Mouse (Mus musculus) MN1 (cell line): ENCODE data around the gene Rbp2.

Experiments
- DNase-seq: peaks from one replicate; pipeline ENCODE4 v3.0.0-alpha.2; 2016; ENCODE audit warnings: low spot score

Gene Rbp2

GRCm38 (mm10) chr9:98524786-98525542 lies 39.0 kb downstream of the Rbp2 start:
- DNase-seq: no peak

- DNase-seq: no peak
These were observed 39.6 kb downstream of the Rbp2 start for GRCm38 (mm10) chr9:98525543-98525924.

GRCm38 (mm10) chr9:98527226-98527625 lies 41.3 kb downstream of the Rbp2 start:
- DNase-seq: no peak

- no peak for DNase-seq
These were observed 43.9 kb downstream of the Rbp2 start for GRCm38 (mm10) chr9:98529776-98530175.

- no peak for DNase-seq
These were observed 45.1 kb downstream of the Rbp2 start for GRCm38 (mm10) chr9:98530999-98531398.

- no peak for DNase-seq
These were observed 48.9 kb downstream of the Rbp2 start for GRCm38 (mm10) chr9:98534675-98535280.

GRCm38 (mm10) chr9:98535763-98536162 lies 49.8 kb downstream of the Rbp2 start:
- no peak for DNase-seq

- no peak for DNase-seq
These were observed 52.2 kb downstream of the Rbp2 start for GRCm38 (mm10) chr9:98538017-98538712.

- peak; percentile 64 for DNase-seq
These were observed 52.9 kb downstream of the Rbp2 start for GRCm38 (mm10) chr9:98538713-98539360.

- DNase-seq: no peak
These were observed 58.1 kb downstream of the Rbp2 start for GRCm38 (mm10) chr9:98544042-98544441.
